Mouse (Mus musculus): ENCODE measurements at regions not wholly inside any gene's neighbourhood (a gene's known extent, or its start where the extent isn't known, plus 50 kb on each side); places are given as distances from the start of the nearest gene placed in this dataset.
"Not testable (repeated sequence)": the region's sequence is repeated elsewhere in the genome, so short reads cannot be mapped to it uniquely, and the experiment has no call there.

- DNase-seq (ENCODE audit: extremely low read depth, low read depth, low spot score), result not testable (repeated sequence)
Observed at GRCm38 (mm10) chr14:120815126-120815525, 95.9 kb upstream of the Ipo5 start.

DNA sequence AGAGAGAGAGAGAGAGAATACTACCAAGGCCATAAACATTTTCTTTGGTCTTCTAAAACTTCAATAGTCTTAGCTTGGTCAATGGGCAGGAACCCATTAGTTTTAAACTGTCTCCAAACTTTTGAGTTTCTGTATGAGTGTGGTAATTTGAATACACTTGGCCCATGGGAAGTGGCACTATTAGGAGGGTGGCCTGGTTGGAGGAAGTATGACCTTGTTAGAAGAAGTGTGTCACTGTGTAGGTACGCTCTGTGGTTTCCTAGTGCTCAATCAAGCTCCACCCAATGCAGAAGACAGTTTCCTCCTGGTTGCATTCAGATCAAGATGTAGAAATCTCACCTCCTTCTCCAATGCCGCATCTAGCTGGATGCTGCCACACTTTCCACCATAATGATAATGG is 94.5 kb upstream of the Ipo5 start:
- no peak for DNase-seq (ENCODE audit: extremely low read depth, low read depth, low spot score)

- DNase-seq (ENCODE audit: extremely low read depth, low read depth, low spot score), result no peak
Observed at GRCm38 (mm10) chr14:120826187-120826586, 84.8 kb upstream of the Ipo5 start.

- DNase-seq (ENCODE audit: extremely low read depth, low read depth, low spot score), result not testable (repeated sequence)
Observed at GRCm38 (mm10) chr14:120830389-120830835, 80.6 kb upstream of the Ipo5 start.

- no peak for DNase-seq (ENCODE audit: extremely low read depth, low read depth, low spot score)
Observed at GRCm38 (mm10) chr14:120831397-120831796, 79.6 kb upstream of the Ipo5 start.

DNA sequence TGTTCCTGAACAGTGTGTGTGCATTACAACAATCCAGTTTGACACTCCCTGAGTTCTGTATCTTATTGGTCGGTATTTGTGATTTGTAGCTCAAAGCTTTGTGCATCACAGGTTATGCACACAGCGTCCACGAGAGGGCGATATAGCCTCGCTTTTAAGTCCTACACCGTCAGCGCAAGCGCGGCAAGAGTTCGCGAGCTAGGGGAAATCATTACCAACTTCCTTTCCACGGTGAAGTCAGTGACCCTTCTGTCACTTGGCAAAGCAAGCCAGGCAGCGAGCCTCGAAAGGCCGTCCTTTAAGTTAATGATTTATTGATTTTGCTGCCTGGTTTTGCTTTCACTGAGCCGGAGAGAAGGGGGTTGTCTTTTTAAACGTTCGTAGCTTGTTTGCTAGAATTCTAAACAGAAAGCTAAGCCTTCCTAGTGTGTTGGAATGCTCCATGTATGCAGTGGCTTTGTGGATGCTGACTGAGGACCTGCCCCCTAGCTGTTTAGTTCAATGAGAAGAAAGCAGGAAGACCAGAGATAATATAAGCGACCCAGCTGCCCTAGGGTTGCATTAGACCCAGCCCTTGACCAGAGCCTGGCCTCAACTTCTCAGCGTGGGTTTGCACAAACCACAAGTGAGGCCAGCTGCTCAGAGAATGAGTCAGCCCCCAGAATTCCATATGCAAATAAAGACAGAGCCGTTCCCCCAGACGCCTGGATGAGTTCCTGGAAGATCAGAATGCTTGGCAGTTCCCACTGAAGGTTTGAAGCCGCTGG is 79.0 kb upstream of the Ipo5 start:
- DNase-seq (ENCODE audit: extremely low read depth, low read depth, low spot score), result no peak

GRCm38 (mm10) chr14:120834821-120835220 is 76.2 kb upstream of the Ipo5 start:
- no peak for DNase-seq (ENCODE audit: extremely low read depth, low read depth, low spot score)

GRCm38 (mm10) chr14:120835758-120836157 is 75.3 kb upstream of the Ipo5 start:
- no peak for DNase-seq (ENCODE audit: extremely low read depth, low read depth, low spot score)

DNA sequence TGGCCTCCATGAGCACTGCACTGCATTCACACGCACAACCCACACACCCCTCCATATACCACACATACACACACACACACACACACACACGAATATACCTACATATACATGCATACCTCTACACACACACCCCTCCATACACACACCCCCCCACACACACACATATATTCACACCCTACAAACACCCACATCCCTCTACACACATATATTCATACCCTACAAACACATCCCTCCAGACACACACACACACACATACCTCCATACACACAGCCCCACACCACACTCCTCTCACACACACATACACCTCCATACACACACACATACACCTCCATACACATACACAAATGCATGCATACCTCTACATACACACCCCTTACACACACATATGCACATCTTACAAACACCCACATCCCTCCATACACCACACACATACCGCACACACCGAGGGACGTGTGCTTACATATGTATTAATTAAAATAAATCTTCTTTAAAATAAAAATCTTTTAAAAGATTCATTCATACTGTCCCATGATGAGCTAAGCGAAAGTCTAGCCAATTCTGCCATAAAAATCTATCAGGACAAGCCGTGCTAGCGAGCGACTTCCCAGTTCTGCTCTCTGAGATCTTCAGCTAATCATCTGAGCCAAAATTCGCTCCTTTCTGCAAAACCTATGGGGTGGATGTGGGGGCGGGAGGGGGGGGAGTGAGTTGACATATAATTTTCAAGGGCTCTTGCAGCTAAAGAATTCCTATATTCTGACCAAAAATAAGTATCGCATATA is 74.3 kb upstream of the Ipo5 start:
- no peak for DNase-seq (ENCODE audit: extremely low read depth, low read depth, low spot score)

- no peak for DNase-seq (ENCODE audit: extremely low read depth, low read depth, low spot score)
Observed at GRCm38 (mm10) chr14:120840900-120841299, 70.1 kb upstream of the Ipo5 start.

DNA sequence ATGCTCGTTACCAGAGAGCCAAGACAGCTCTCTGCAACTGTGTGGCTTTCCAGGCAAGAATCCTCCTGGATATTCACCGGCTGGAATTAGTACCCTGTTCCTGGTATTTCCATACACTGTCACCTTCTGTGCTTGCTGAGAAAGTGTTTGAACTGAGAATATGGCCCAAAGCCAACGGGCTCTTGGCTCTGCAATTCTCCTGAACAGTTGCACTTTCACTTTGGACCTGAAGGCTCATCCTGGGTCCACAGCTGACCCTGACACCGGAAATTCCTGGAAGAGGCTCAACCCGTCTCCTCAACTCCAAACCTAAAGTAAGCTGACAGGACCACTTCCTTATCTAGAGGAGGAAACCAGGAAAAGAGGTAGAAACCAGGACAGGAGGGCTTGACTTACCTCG is 69.7 kb upstream of the Ipo5 start:
- DNase-seq (ENCODE audit: extremely low read depth, low read depth, low spot score), result no peak

- DNase-seq (ENCODE audit: extremely low read depth, low read depth, low spot score), result no peak
Observed at GRCm38 (mm10) chr14:120845172-120845571, 65.9 kb upstream of the Ipo5 start.

- DNase-seq (ENCODE audit: extremely low read depth, low read depth, low spot score), result no peak
Observed at GRCm38 (mm10) chr14:120846073-120846850, 64.8 kb upstream of the Ipo5 start.

DNA sequence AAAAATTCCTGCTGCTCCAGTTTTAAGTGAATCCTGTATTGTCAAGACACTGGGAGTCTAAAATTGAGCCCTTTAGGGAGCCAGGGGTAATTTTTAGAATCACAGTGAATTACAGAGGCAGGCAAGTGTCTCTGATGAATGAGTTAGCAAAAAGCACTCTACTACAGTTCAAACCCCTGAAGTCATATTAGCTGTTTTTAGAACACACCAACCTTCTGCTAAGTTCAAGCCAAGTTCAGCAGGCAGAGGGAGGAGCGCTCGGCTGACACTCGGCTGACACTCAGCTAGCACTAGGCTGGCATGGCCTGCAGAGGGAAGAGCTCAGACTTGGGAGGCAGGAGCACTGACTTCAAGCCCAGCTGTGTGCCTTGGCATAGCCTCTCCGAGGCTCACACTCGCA is 64.0 kb upstream of the Ipo5 start:
- no peak for DNase-seq (ENCODE audit: extremely low read depth, low read depth, low spot score)

- DNase-seq (ENCODE audit: extremely low read depth, low read depth, low spot score), result no peak
Observed at GRCm38 (mm10) chr14:120848083-120848951, 62.7 kb upstream of the Ipo5 start.

- DNase-seq (ENCODE audit: extremely low read depth, low read depth, low spot score), result no peak
Observed at GRCm38 (mm10) chr14:120849159-120849558, 61.9 kb upstream of the Ipo5 start.

GRCm38 (mm10) chr14:120853643-120854042 is 57.4 kb upstream of the Ipo5 start:
- no peak for DNase-seq (ENCODE audit: extremely low read depth, low read depth, low spot score)

GRCm38 (mm10) chr14:120854559-120854958 is 56.5 kb upstream of the Ipo5 start:
- no peak for DNase-seq (ENCODE audit: extremely low read depth, low read depth, low spot score)

- no peak for DNase-seq (ENCODE audit: extremely low read depth, low read depth, low spot score)
Observed at GRCm38 (mm10) chr14:120855181-120855580, 55.8 kb upstream of the Ipo5 start.
